Mouse (Mus musculus) thymus, adult 18-20 months (tissue): Measurements from ENCODE around the gene Shroom4.
A peak's percentile ranks its signal among the peaks of the same experiment; 100 is the strongest.
"Not testable (repeated sequence)": the region's sequence is repeated elsewhere in the genome, so short reads cannot be mapped to it uniquely, and the experiment has no call there.

Experiments used
- DNase-seq, 2 experiments: peaks; one replicate each; pipeline ENCODE4 v3.0.0; 2022; ENCODE audit warnings: mixed read lengths in 2 of 2

Gene Shroom4

DNA sequence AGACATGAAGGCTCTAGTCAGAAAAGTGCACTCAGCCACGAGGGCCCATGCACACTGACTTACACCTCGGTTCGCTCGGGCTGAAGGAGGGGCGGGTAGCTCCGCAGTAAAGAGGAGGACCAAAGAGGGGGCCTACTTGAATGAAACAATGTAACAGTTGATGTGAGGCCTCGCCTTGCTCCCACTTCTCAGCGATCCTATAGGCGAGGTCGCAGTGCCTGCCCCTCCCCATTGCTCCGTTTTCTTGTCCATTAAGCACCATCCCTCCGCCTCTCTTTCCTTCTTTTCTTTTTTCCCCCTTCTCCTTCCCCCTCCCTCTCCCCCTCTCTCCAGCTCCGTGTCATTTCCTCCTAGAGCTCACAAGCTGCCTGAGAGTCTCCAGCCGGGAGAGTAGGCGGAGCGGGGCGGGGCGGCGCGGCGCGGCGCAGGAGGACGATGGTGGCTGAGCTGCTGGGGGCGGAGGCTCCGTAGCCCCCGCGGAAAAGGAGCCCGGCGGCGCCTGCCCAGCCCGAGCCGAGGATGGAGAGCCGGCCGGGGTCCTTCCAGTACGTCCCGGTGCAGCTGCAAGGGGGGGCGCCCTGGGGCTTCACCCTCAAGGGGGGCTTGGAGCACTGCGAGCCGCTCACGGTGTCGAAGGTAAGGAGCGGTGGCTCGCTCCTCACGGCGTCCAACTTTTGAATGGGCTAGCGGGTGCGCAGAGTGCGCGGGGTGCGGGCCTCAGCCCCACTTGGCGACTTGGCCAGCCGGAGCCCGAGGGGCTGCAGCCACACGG is at the start of gene Shroom4:
Gene Shroom4, plus strand, starts transcription at position 229 of the 772 bp plus-strand sequence.
- DNase-seq = peak in 1 of 2 experiments; percentile 1

DNA sequence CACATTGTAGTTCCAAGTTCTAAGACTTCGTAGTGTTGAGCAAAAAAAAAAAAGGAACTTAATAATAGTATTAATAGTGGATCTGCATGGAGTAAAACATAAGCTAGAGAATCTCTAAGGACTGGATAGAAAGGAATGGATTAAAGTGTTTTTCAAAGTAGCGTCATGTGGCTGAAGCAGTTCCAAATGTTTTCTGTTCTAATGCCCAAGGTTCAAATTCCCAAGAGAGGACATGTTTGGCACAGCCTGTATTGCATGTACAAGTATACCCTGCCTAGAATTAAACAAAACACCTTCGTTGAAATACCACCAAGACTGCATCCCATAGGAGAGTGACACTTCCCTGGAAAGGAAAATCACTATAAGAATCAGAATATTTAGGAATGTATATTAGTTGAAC is 42.8 kb upstream of the Shroom4 start:
- no peak for DNase-seq

DNA sequence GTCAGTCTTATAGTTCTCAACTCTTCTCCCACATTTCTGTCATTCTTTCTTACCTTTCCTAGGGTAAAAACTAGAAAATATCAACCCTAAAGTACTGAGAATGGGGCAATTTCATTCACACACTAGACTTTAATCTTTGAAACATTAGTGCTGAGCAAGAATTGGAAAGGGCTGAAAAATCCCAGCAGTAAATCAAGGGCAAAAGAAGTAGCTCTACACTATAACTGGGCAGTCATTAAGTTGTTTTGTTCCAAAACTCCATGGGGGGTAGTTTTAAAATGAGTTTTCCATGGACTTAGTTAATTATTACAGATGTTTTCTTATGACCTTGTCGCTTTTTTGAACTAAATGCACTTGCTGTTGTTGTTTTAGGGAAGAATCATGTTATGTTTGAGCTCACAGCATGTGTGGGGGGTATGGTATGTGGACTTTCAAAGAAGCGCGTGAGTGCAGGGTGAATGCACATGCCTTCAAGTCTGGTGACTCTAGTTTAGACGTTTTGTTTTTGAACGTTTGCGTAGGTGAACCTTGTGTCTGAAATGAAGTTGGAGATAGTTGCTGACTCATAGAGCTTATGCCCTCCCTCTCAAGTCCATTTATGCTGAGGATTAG is 42.0 kb upstream of the Shroom4 start:
- no peak for DNase-seq

DNA sequence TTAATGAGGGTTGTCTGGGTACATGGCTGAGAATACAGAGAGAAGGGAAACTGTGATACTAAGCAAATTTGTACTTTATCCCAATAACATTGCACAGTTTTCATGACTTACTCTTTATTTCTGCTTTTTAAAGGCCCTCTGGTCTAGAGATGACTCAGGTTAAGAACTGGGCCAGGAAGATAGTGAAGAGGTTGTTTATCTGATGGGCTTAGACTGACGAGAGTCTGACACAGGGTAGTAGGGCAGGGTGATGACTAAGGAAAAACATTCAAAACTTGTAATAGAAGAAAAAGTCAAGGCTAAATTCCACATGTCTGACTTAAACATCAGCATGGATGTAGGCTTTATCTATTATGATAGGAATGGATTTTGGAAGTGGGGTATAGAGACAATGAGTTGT is 30.8 kb upstream of the Shroom4 start:
- DNase-seq = no peak

DNA sequence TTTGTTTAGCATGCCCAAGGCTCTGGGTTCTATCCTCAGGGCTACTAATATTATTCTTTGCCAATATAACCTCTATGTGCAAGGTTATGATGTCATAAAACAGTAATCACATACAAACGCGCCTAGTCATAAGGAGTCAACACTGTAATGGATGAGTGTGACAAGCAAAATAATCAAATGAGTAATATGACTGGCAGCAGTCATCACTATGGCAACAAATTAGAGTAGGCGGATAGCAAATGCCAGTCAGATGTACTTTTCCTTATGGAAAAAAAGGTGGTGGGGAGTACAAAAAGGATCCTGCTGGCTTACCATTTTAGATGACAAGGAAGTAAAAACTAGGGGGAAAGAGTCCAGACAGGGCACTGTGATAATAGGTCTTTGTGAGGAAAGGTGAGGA is 28.9 kb upstream of the Shroom4 start:
- no peak for DNase-seq

DNA sequence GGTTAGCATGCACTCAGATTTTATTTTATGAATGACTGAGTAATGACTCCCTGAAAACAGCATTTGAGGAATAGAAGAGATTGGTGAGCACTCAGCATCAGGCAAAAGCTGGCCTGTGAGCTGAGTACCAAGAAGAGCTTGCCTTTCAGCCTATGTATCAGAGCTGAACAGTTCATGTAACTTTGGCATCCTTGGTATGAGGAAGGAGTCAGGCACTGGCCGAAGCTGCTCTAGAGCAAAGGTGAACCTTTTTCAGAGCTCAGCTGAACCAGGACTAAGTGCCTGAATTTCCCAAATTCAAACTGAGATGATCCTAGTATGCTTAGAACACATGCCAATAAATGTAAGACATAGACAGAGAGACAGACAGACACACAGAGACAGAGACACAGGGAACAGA is 5.8 kb upstream of the Shroom4 start:
- DNase-seq = no peak

DNA sequence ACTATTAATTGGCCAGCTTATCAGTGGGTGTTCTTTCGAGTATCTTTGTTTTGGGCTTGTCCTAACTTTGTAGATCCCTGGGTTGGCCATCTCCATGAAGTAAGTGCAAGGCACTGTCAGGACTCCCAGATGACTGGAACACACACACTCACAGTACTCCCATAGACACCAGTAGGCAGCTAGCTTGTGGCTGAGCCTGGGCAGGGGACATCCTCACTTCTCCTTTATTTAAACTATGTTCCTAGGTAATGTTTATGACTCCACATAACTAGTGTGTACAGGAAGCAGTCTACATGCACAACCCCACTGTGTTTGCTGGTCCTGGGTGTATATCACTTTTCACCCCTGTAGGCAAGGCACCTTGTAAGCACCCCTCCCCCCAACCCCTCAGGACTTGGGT is 461 bp upstream of the Shroom4 start:
- no peak for DNase-seq

DNA sequence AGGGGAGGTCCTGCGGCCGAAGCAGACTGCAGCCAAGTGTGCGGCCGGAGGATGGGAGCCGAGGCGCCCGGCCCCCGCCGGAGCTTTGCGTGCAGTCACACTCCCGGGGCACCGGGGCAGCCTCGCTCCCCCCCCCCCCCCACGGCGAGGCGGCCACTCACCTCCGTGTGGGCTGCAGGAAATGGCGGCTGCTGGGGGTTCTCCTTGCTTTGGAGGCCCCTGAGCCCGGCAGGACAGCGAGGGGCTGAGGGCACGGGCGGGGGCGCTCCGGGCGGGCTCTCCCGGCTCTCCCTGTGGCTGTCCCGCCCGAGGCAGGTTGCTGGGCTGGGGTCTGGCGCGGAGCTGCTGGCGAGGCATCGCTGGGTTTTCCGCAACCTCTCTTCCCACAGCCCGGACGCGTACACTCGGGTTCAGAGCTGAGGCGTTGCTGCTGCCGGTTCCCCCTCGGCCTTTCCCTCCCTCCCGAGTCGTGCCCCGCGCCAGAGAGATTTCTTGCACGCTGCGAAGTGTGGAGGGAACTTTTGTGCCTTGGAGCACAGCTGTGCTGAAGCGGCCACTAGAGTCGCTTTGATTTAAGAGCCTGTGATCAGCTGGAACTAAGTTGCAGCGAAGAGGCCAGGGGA is 855 bp downstream of the Shroom4 start:
- no peak for DNase-seq

DNA sequence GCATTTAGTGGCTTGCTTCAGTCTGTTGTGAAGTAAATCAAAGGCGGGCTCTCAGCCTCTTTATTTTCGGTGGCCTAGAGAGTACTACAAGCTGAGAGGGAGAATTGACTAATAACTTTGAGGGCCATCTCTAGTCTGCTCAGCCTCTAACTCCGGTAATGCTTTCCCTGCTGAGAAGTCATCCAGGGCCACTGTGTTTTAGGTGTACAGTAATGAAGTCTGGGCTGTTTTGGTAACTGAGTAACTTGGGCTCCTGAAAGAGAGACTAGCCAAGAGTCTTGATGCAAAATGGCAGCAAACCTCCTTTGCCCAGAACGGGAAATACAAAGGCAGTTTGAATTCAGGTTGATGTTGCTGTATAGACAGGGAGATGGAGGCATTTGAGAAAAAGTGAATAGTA is 3.3 kb downstream of the Shroom4 start:
- no peak for DNase-seq

DNA sequence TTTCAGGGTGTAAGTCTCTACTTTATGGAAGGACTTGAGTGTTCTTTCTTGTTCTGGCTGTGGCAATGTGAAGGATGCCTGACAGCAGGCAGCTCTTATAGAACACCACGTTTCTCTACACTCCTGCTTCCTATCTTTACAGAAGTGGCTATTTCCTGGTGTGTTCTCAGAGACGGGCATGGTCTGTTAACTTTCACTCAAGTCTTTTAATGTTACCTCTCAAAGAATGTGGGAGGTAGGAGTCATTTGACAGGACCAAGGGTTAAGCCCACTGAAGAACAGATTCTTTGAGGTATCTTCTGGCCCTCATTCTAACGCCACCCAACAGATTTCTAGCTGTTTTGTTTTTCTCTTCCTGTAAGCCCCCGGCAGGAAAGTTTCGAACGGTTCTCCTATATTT is 9.5 kb downstream of the Shroom4 start:
- no peak for DNase-seq

DNA sequence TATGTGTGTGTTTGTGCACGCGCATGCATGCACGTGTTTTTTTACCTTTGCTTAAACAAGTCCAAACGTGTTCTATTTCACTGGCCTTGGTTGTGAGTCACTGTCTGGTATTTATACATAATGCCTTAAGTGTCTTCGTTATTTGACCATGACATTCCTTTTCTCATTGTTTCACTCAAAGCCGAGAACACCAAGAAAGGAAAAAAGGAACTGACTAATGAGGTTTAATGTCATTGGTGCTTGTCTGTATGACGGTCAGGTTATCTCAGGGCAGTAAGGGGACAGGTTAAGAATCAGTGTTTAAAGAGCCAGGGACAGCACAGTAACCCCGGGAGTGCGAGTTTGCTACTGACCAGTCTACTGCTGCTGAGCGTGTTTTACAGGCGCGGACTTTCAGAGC is 15.8 kb downstream of the Shroom4 start:
- DNase-seq = no peak

DNA sequence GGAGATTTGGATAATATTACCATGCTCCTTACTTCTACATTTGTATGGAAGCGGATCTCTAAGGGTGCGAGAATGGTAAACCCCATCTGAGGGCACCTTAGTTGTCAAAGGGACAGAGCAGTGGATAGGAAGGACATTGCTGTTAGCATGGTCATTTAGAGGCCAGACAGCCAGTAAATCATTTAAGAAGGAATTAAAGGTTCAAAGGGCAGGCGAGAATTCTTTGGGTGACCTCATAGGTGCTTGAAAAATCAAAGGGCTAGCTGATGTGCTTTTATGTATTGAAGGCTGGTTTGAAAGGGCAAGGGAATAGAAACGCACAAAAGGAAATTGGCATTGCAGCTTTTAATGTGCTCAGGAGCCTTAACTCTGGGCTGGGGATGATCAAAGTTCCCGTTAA is 16.3 kb downstream of the Shroom4 start:
- no peak for DNase-seq

DNA sequence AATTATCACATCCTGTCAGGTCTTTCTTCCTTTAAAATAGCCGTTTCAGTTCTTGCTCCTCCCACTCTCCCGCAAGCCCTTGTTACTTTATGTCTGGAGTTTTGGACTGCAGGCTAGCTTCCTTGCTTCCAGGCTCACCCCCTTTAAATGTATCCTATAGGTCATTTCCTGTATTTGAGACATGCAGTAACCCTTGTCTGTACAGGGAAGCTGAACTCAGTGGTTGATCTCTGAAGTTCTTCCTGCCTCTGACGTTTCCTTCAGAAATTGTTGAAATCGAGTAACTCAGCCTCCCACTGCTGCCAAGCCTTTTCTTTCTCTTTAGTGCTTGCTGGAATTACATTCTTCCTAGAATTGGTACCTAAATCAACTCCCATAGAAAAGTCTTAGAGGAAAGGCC is 18.5 kb downstream of the Shroom4 start:
- no peak for DNase-seq

DNA sequence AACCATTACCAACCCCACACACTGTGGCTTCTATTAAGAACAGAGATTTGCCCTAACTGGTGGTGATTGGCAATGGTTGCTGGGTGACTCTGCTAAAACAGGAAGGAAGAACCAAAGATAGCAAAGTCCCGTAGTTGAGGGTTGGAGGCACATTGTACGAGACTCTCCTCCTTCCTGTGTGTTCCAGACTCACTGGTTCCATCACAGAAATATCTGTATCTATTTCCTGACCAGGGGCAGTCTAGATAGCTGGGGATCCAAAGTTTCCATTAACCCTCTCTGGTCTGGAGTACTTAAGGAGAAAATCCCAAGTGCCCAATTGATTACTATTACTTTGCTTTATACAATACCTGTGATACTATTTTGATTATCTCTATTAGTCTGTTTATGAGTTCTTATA is 35.6 kb downstream of the Shroom4 start:
- no peak for DNase-seq

DNA sequence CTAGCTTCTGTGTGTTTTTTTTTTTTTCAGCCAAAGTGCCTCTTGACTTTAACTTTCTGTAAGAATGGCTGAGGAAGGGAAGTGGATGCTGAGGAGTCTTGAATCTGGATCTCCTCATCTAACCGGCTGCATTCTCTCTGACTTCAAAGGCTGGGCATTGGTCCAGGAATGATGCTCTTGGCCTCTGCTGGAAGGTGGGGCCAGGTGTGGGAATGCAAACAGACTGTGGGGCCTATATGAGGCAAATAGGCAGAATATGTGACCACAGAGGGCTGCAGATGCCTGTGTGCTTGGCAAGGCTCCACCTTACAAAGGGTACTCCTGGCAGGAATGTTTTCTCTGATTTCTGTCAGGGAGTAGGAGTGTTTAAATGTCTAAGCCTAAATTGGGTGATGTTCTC is 46.8 kb downstream of the Shroom4 start:
- no peak for DNase-seq

DNA sequence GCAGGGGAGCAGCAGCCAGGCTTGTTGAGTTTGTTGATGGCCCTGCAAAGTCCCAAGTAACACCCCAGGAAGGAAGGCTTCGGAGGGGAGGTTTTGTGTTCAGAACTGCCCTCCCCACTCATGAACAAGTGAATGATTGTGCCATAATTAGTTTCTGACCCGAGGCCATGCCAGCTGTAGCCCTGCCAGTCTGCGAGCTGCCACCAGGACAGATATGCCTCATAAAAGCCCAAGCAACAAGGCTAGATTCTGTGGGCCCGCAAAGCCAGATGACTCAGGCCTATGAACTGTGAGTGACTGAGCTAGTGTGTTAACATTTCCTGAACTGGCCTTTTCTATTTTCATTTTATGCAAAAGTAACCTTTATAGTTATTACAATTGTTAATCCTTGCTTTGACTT is 48.3 kb downstream of the Shroom4 start:
- DNase-seq = no peak

DNA sequence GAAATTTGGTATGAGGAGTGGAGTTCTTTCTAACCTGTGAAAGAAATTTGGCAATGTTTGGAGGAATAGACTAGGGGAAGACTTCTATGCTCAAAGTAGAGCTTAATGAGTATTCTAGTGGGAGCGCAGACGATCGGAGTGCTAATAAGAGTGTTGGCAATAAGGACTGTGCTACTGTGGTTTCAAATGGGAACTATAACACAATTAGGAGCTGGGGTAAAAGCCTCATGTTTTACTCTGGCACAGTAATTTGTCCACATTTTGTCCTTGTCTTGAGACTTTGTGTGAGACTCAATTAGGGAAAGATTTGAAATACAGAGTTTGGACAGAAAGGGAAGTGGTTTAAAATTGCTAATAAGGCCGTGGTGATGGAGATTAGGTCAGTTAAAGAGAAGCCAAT is 53.6 kb downstream of the Shroom4 start:
- no peak for DNase-seq

DNA sequence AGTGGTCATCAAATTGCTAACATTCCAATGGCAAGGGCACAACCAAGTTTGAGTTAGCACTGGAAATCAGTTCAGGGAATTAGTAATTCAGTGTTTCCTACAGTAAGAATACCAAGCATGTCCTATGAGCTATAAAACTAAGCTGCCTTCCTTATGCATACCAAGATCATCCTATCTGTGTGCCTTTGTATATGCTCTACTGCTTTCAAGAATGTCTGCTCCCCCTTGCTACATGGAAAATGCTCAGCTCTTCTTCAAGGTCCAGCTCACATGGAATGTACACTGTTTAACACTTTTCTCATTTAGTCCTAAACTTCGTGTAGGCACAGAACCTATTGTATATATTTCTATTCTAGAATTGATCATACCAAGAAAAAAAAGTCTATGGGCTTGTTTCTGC is 69.6 kb downstream of the Shroom4 start:
- DNase-seq = not testable (repeated sequence)

DNA sequence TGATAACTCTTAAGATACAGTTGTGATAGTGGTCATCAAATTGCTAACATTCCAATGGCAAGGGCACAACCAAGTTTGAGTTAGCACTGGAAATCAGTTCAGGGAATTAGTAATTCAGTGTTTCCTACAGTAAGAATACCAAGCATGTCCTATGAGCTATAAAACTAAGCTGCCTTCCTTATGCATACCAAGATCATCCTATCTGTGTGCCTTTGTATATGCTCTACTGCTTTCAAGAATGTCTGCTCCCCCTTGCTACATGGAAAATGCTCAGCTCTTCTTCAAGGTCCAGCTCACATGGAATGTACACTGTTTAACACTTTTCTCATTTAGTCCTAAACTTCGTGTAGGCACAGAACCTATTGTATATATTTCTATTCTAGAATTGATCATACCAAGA is 72.9 kb downstream of the Shroom4 start:
- DNase-seq = not testable (repeated sequence)

DNA sequence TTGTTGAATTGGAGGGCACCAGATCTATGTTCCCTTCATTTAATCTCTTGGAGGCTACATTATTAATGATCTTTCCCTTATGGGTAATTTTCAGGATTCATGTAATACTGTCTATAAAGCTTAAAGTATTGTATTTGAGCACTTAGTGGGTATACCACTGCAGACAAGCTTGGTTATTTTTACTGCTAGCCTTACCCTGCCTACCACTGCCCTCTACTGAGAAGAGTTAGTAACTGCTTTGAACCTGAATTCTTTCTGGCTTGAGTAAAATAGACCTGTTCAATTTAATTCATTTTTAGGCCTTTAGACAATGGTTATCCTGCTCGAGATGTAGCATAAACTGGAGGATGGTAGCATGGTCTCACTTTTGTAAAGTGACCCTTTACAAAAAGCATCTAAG is 75.5 kb downstream of the Shroom4 start:
- DNase-seq = no peak

DNA sequence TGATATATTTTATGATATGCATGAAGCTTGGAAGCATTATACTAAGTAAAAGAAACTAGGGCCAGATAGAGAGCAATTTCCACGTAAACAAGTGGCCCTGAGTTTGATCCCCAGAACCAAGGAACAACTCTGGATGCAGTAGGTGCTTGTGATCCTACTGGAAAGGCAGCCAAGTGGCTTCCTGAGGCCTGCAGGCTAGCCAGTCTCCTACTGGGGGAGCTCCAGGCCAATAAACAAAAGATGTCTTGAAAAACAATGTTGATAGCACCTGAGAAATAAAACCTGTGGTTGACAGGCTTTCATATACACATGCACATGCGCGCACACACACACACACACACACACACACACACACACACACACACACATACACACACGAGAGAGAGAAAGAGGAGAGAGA is 82.6 kb downstream of the Shroom4 start:
- no peak for DNase-seq

DNA sequence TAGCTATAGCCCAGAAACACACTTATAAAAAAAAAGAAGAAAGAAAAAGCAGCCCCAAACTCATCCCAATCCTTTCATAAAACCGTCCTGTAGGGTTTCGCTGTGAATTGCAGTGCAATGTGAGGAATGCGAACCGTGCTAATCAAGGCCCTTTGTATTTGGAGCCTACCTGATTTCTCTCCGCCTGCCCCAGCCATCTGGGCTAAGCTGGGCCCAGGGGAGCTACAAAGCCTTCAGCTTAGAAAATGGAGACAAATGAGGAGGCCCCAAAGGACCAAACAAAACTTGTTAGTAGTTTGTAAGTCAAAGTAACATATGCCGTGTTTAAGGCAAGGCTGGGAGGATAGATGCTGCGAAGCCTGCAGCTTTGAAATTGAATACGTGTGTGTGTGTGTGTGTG is 84.2 kb downstream of the Shroom4 start:
- no peak for DNase-seq

DNA sequence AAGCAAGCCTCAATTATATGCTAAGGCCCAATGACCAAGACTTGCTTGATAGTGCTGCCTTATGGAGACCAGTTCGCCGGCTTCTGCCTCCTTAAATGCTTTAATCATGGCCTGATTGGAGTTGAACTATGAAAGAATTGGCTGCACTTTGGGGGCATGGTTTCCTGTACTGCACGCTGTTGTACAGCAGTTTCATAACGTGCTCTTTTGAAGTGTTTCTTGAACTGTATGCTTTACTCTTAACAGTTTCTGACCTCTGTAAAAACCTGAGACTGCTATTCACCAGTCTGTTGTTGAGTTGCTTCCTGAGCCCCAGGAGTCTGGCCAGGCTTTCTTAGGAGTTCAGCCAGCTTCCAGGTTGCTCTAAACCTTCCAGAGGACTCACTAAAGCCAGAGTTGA is 90.8 kb downstream of the Shroom4 start:
- DNase-seq = no peak

DNA sequence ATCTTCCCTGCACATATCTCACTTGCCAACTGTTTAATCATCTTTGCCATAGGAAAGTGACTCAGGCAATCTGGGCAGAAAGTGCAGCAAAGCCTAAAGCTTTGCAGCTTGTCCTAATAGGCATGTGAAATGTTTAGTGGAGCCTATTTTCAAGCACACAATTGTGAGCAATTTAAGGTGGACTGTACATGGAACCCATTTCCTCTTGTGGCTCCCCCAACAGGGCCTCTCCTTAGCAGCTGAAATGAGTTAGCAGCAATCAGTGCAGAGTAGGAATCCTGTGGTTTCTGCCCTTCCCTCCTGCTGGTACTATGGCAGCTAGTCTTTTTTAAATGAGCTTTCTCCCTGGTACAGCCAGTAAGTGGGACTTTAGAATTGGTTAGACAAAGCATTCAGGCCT is 95.8 kb downstream of the Shroom4 start:
- DNase-seq = no peak
